Mouse (Mus musculus): Measurements from ENCODE around the gene Kcng3.

Gene Kcng3

DNA sequence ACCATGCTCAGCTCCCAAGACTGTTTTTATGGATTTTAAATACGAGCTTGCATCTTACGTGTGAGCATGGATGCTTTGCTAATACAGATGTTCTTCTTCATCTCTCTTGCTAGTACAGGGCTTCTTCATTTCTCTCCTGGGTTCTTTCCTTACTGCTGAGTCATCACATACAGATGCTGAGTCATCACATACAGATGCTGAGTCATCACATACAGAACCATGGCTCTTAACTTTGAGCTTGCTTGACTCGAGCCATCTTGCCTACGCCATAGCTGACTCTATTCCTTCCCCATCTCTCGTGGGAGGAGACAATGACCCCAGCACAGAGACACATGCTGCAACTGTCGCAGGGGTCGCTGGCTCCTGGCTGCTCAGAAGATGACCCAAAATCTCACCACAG, 76.7 kb downstream of the Kcng3 start:
- no peak for DNase-seq

GRCm38 (mm10) chr17:83548501-83549233, 83.0 kb downstream of the Kcng3 start:
- peak in 1 of 2 experiments; percentile 19 for DNase-seq

- DNase-seq, result no peak
Measured at GRCm38 (mm10) chr17:83547145-83547544, 84.5 kb downstream of the Kcng3 start.

DNA sequence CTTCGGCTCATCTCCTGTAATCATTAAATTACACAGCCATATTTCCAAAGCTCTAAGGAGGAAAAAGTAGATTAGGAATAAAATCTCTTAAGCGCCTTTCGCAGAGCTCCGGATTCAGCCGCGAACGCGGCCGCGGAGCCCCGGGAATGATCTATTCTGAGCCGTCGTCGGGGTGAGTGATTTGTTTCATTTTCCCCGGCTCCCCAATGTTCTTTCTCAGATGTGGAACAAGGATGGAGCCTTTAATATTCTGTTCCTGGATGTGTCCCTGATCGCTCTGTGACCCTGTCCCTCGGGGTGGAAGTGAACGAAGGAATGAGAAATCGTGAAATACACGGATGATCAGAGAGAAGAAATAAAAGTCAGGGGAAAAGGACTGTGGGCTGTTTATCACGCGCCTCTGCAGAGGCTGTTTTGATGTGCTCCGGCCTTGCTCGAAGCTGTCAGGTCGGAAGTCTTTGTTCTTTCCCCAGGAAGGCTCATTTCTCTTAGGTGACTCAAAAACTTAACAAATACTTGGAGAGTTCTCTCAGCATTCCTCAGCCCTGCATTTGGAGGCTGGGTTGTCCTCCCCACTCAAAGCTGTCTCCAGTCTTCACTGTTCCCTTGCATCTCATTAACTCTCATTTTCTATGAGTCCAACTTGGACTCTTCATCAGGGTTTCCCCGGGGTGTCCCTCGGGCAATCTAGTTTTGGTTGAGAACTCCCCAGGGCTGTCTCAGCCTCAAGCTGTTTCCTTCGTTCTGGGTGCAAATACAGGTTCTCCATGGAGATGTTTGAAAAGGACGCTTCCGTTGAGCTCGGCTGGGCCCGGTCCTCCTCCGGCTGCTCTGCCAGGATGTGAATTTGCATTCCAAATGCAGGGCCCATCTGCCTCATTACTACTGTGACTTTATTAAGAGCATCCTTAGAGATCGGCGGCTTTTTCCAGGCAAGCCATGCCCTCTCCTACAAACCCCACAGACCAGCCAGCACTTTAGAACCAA, 85.6 kb downstream of the Kcng3 start:
- DNase-seq, result no peak

DNA sequence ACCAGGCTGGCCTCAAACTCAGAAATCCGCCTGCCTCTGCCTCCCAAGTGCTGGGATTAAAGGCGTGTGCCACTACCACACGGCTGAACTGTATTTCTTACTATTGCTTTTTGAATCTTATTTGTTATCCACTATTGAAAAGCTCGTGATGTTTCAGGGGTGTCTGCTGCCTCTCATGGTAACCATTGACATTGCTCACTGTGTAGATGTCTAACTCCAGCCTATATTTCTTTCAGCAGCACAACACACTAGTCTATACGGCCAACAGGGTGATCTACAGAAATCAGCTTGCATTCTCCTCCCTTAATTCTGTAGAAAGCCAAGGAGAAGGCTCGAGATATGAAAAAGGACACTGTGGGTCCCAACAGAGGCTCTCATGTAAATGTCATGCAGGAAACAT, 86.4 kb downstream of the Kcng3 start:
- no peak for DNase-seq

DNA sequence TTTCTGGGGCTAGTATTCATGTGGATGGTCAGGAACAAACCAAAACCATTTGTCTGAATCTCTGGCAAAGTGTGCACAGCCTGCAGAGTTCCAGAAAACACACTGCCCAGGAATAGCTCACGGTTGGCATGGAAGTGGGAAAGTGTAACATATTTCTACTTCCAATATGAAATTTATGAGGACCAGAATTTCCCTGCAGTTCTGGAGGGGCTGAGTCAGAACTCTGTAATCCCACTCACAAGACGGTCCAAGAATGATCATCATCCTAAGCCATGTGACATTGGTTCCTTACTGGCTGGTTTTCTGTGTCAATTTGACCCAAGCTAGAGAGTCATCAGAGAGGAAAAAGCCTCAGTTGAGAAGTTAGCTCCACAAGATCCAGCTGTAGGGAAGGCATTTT, 89.3 kb downstream of the Kcng3 start:
- no peak for DNase-seq

DNA sequence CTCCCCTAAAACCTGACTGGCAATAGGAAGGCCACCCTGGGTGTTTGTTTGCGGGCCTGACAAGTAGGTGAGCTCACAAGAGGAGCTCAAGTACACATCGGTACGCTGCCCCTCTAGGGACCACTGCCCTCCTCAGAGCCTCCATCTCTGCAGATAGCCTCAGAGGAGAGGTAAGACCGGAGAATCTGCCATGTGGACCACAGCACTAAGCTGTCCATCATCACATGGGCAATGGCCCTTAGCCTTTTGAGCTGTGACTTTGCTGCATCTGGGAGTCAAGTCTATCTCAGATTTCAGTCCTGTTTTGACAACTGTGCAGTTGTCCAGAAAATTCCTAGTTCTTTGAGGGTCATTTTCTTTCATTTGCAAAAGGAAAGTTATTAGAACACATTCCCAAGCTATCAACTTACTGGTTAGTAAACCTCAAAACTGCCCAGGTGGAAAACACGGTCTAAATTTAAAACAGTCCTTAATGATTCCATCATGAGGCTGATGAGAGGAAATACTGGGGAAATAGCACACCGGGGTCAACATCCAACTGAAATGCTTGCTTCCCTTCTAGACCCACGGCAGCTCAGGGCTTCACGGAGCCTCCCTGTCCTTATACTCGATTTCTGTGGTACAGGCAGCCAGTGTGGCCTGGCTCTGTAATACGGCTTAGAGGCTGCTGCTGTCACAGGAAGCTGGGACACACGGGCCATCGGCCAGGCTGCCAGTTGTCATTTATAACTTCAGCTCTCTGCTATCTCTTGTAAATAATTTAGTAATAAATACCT, 92.2 kb downstream of the Kcng3 start:
- no peak for DNase-seq

DNA sequence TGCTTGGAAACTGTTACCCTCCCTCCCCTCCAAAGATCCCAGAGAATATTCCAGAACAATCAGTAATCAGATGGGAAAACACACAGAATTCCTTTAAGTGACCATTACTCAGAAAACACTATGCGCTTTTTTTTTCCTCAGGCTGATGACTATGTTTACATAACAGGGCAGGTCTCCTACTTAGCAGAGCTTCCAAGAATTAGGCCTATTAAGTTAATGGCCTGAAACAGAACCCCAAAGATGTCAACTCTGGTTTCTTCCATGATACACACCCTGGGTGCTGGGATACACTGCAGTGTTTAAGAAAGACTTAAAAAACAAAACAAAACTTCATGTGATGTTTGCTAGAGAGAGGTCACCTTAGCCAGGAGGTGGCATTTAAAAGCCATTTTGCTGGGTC, 93.0 kb downstream of the Kcng3 start:
- DNase-seq, result no peak

DNA sequence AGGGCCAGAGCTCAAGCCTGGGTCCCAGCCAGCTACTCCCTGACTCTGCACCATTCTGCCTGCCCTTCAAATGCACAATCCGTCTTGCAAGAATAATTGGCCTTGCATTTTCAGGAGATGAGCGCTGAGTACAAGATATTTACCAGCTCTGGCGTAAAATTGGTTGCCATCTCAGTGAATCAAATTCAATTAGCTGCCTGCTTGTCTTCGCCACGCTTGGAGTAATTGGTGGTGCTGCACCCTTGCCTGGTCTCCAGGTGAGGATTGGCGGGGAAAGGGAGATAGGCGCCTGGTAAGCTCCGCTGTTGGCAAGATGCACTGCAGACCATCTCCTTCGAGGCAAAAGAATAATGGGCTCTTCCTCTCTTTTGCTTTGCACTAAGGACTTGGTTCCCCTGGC, 93.6 kb downstream of the Kcng3 start:
- DNase-seq, result no peak

All from spleen, adult 18-20 months (tissue).